Mouse (Mus musculus) neutrophil, adult 65 days (primary cell): ENCODE data around the gene Gm14597. TPM values are rescaled to one million over a fixed set of nuclear protein-coding genes. Genes with fewer than 3 reads are reported as not detected.

Experiments used
- total RNA-seq: library from RNA; stranded (reverse); gene quantifications from 2 replicates; pipeline ENCODE4 v1.2.4, GENCODE M21; 2023

Gene Gm14597
- not detected in 2 replicates for total RNA-seq

DNA sequence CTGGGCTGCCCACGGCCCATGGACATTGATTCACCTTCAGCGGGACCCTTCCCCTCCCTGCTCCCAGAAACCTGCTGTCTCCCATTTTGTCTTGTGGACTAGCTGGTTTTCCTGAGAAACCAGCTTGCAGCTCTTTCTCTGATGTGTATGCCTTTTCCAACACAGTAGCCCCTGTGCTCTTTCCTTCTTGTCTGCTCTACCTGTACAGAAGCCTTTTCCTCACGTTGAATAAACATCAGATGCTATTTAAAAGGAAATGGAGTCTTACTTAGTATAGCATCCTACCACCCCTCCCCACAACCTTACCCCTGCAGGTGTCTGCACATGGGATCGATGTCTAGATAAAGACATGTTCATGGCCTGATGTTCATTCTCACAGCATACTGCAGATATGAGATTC is at the start of gene Gm14597:
Gm14597 (minus strand) TSS at position 101 of the 400 bp plus-strand sequence.

DNA sequence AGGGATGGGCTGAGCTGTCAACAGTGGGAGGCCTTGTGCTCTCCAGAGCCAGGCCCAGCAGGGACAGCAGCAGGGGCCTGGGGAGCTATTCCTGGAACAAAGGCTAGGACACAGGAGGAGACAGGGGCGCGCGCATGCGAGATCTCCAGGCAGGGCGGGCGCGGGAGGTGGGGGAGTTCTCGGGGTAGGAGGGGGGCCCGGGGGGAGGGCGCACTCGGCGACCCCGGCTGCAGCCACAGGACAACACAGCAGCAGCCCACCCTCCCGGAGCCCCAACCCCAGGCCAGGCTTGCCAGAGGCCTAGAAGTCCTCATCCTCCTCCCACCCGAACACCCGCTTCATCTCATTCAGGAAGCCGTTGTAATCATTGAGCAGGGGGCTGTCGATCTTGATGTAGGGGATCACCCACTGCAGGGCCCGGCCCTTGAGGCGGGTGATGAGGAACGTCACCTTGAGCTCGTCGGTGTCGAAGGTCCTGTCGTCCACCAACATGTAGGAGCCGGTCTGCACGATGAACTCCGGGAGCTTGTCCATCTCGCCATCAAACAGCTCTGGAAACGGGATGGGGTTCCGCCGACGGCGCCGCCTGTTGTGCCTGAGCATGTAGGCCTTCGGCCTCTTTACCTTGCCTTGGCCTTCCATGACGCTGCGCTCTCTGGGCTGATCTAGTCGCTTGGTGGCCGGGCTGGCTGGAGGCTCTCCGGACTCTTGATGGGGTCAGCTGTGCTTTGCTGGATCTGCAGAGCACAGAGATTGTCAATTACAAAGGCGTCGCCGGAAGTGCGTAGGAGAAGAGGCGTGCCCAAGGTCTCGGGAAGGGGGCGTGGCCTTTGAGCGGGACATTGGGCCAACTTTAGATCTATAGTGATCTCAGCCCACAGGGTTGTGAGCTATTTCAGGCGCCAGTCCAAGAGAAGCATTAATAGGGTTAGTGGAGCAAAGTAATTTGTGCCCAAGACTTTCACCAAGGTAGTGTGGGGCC is 34.5 kb upstream of the Gm14597 start, which contains the start of gene Rtl8a:
Rtl8a (minus strand) TSS at position 703 of the 982 bp plus-strand sequence.

DNA sequence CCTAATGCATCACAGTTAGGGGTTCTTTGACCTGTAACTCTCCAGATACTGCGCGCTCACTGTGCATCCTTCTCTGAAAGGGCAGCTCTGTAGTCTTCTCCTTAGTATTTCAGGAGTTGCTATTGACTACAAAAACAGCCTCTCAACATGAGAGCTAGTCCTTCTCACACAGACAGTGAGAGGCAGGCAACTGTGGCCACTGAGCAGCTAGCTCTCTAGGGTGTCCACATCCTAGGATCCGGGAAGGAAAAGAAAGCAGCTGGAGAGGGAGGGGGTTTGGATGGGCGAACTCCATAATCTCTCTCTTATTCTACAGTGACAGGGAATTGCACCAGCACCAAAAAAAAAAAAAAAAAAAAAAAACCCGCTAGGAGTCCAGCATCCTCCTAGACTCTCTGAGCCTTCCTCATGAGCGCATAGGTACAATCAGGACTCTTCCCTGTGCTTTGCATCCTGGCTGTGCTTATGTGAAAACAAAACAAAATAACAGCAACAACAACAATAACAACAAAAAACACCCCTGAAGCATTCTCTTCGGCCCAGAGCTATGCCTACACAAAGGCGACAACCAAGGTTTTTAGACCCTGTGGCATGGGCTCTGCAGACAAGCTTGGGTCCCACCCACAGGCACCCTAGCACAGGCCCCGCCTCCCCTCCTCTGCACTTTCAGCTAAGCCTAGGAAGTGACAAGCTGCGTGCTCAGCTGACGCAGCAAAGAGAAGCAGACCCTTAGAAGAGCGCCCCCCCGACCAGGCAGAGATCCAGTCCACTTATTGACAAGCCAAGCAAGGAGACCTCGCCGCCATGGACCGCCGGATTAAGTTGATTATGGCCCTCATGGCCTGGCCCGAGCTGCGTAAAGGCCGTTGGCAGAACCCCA is 1.3 kb downstream of the Gm14597 start, which contains the start of gene Rtl8c:
Rtl8c (plus strand) TSS at position 791 of the 880 bp plus-strand sequence.

Other genes with a start within 250 kb of the Gm14597 start
- gene Mospd1, start 238.5 kb downstream of the Gm14597 start, total RNA-seq: 27.6 and 28.9 TPM in 2 replicates
- gene Etd, start 174.1 kb downstream of the Gm14597 start, total RNA-seq: not detected in 2 replicates
- not detected in 2 replicates for gene Rtl8c, start 947 bp downstream of the Gm14597 start, total RNA-seq
- 7.7 and 8.3 TPM in 2 replicates for gene Rtl8a, start 34.7 kb upstream of the Gm14597 start, total RNA-seq
- gene Rtl8b, start 61.4 kb upstream of the Gm14597 start, total RNA-seq: 4.6 and 5.8 TPM in 2 replicates
- gene 4930502E18Rik, start 115.8 kb upstream of the Gm14597 start, total RNA-seq: not detected in 2 replicates
- not detected in 2 replicates for gene 1700013H16Rik, start 148.9 kb upstream of the Gm14597 start, total RNA-seq
- not detected in 2 replicates for gene Zfp36l3, start 167.4 kb upstream of the Gm14597 start, total RNA-seq
- 1.0 TPM in 1 of 2 replicates, not detected in the other for gene Xlr, start 188.7 kb upstream of the Gm14597 start, total RNA-seq